Mouse (Mus musculus) brain, embryonic 14.5 days (tissue): Measurements from ENCODE around the gene Grk6.

Experiments
- CTCF ChIP-seq: fragments of 200-500 bp; IDR thresholded peaks from 2 replicates; pipeline ENCODE4 v1.5.1; 2012; ENCODE audit warnings: inconsistent platforms, mild to moderate bottlenecking, moderate library complexity, borderline replicate concordance; ENCODE audit not compliant: insufficient read depth, insufficient read length; ENCODE audit errors: extremely low read depth
- POLR2A ChIP-seq: fragments of 200-500 bp; IDR thresholded peaks from 2 replicates; pipeline ENCODE4 v1.6.1; 2012; ENCODE audit warnings: mild to moderate bottlenecking, inconsistent platforms, borderline replicate concordance; ENCODE audit not compliant: poor library complexity, insufficient read depth, insufficient read length, severe bottlenecking; ENCODE audit errors: extremely low read depth

DNA sequence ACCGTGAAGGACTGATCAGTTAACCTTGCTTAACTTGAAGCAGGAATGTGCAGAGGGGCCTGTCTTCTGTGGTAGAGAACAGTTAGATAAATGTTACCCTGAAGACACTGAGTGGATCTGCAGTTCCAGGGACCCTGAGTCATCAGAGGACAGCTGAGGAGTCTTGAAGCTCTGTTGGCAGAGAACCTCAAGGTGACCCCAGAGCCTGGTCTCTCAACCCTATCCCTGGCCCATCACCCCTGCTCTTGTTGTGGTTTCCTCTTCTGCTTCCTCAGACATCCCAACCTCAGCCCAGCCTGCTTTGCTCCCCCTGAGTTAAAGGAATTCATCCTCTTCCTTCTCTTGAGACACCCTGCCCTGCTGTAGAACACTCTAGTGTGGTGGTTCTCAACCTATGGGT is 46.8 kb upstream of the Grk6 start, which contains the start of gene Slc34a1:
- TF ChIP-seq CTCF, result no peak
- no peak for TF ChIP-seq POLR2A
